Mouse (Mus musculus) CD4-positive, CD25-positive, alpha-beta regulatory T cell, adult 2 months (primary cell): ENCODE measurements around the gene Lurap1.

Experiments used
- DNase-seq: peaks from one replicate; pipeline ENCODE4 v3.0.0-alpha.2; 2012; ENCODE audit warnings: low read depth, low spot score

Lurap1 gene

DNA sequence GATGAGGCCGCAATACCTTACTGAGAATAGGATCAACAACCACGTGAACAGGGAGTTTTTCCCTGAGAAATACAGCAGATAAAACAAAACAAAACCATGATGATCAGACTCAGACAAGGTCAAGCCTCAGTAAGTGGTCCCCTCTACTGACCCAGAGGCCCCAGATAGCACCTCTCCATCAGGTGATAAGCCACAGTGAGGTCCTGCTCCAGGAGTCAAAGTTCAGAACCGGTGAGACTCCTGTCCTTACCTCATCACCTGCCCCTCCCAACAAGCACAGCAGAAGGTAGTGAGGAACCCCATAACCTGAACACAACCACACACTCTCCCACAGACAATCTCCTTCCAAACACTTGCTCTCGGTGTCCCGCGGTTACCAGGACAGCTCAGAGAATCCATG lies 40.4 kb downstream of the Lurap1 start:
- DNase-seq: no peak

GRCm38 (mm10) chr4:116105278-116105677 lies 45.9 kb downstream of the Lurap1 start:
- no peak for DNase-seq

DNA sequence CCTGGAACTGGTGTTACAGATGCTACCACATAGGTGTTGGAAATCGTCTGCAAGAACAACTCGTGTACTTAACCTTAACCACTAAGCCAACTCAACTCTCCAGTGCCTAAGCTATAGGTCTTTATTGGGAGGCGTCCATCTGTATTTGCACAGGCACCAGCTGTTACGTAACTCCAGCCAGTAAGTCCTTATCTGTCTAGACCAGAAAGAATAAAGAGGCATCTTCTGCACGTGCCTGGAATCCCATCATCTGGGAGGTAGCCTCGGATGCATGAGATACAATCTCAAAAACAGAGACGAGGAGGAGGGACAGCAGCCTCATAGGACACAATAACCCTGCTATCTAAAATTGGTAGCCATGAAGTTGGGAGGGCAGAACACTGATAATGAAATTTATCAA lies 50.2 kb downstream of the Lurap1 start:
- no peak for DNase-seq

- DNase-seq: no peak
These were observed 53.9 kb downstream of the Lurap1 start for GRCm38 (mm10) chr4:116097211-116097610.

- DNase-seq: no peak
These were observed 54.8 kb downstream of the Lurap1 start for GRCm38 (mm10) chr4:116096291-116096690.

- no peak for DNase-seq
These were observed 62.5 kb downstream of the Lurap1 start for GRCm38 (mm10) chr4:116088510-116089249.
